Mouse (Mus musculus): ENCODE measurements around the gene Tmem110.

Gene Tmem110

DNA sequence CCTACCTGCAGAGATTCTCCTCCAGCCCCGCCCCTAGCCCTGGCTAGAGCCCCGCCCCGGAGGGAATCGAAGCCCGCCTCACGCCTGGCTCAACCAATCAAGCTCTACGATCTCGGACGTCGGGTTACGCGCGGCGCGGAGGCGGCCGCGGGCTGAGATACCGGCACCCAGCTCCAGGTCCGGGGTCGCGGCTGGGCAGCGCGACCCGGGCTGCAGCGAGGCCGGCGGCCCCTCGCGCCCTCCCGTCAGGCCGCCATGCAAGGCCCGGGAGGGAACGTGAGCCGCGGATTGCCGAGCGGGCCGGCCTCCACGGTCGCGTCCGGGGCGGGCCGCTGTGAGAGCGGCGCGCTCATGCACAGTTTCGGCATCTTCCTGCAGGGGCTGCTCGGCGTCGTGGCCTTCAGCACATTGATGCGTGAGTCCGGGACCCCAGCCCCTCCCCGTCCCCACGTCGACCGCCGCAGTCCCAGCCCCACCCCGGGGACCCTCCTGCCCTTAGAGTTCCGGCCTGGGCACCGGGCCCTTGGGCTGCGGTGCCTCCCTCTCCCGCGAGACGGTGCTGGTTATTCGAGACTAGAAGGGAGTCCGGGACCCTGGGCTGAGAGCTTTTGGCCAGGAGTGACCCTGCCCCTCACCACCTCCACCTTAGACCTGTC, at the start of gene Tmem110:
Gene Tmem110, plus strand, starts transcription at position 115 of the 656 bp plus-strand sequence.
- DNase-seq, result peak; percentile 96

DNA sequence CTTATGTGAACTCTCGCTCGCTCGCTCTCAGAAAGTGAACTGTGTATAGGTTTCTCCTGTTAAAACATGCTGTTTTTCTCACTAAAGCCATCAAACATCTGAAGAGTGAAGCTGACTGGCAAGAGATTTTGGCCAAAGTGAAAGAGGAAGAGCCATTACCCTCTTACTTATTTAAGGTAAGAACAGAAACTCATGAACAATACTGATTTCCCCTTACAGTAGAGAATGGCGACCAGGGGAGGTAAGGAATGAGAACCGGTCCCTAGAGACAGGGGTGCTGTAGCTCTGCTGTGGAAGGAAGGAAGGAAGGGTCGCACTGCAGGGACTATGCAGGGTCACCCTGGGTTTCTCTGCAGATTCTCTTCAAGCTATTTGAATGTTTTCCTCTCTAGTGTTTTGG, 40.8 kb upstream of the Tmem110 start:
- DNase-seq, result no peak

DNA sequence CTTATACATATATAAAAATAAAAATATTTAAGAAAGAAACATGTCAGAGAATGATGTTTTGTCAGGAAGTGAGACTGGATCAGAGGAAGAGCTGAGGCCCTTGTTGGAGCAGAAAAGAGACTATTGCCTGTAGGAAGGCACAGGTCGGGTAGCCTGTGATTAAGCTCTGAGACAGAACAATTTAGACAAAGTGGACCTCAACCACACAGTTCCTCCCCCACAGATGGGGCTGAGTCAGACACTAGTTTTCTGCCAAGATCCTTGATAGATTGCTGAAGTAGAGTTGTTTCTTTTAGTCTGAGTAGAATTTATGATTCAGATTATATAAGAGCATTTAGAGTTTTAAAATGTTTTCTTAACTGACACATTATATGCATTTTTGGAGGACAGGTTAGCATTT, 35.9 kb upstream of the Tmem110 start:
- DNase-seq, result no peak

DNA sequence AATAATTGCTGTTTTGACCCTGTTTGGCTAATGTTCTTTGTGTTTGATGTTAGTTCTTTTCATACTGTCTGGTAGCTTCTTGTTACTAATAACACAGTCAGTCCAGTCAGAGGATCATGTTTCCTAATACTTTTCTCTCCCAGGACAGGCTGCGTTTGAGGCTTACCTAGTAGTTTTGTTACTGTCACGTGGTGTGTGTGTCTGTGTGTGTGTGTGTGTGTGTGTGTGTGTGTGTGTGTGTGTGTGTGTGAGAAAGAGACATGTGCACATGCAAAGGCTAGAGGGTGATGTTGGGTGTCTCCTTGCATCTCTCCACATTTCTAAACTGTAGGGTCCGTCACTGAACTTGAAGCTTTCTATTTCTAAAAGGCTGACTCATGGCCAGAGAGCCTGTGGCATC, 32.5 kb upstream of the Tmem110 start:
- no peak for DNase-seq

DNA sequence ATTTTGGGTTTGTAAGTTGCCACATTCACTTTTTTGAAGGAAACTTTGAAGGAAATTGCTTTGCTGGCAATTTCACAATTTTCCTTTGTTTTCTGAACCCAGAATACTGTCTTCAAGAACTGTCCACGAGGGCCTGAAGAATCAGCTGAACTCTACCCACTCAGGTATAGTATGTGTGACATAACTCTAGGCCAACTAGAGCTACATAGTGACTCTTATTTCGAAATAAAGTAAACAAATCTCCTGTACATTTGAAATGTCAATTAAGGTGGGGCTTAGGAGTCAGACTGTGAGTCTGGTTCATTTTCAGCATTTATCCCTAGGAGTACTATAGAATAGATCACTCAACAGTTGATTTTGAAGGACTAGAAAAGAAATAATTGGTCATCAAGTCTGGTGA, 23.6 kb upstream of the Tmem110 start:
- DNase-seq, result no peak

DNA sequence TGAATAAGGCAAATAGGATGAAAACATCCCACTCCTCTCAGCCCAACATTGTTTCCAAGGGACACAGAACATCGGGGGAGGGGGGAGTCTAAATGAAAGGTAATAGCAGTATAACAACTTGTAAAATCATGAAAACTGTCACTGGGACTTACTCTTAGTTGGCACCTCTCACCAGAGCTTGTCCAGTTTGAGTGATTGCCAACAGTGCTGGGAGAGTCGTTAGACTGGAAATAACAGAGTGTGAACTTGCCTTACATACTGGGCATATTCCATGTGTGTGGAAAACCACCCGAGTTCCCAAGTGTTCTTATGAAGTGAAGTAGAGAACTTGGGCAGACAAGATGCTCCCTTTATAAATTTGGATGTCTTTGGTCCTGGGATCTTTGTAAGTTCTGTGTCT, 4.3 kb upstream of the Tmem110 start:
- peak; percentile 22 to 27 for DNase-seq

DNA sequence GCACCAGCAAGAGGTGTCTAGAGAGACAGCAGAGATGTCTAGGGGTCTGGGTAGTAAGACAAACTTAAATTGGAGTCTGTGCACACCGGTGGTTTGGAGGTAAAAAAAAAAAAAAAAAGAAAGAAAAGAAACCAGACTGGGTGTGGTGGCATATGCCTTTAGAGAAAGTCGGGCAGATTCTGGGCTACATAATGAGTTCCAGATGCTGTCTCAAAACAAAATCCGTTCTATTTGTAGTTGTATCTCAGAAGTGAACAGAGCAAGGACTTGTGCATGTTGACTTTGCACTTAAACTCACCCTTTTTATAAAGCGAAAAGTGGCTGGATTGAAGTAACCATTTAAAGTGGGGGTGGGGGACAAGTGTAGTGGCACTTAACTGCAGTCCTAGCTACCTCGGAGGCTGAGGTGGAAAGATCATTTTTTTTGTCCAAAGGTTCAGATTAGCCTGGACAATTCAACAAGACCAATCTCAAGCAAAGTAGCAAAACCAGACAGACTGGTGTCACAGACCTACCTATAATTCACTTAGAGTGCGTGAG, 864 bp upstream of the Tmem110 start:
- no peak for DNase-seq

DNA sequence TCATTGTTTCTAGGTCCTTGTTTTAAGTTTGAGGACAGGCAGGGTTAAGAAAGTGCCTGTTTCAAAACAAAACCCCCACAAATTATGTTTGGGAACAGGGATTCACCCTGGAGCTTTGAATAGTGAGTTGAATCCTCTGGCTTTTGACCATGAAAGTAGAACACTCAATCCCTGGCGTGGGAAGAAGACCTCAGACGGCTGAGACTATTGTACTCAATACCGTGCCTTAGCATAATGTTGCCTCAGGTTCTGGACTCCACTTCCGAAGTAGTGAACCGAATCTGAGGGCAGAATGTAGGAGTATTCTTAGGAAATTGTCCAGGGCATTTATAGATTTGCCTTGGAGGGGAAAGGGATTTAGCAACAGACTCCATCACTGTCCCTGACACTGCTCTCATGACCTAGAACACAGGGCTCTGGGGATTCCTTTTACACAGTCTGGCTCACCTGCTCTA, 342 bp upstream of the Tmem110 start:
- DNase-seq, result no peak

DNA sequence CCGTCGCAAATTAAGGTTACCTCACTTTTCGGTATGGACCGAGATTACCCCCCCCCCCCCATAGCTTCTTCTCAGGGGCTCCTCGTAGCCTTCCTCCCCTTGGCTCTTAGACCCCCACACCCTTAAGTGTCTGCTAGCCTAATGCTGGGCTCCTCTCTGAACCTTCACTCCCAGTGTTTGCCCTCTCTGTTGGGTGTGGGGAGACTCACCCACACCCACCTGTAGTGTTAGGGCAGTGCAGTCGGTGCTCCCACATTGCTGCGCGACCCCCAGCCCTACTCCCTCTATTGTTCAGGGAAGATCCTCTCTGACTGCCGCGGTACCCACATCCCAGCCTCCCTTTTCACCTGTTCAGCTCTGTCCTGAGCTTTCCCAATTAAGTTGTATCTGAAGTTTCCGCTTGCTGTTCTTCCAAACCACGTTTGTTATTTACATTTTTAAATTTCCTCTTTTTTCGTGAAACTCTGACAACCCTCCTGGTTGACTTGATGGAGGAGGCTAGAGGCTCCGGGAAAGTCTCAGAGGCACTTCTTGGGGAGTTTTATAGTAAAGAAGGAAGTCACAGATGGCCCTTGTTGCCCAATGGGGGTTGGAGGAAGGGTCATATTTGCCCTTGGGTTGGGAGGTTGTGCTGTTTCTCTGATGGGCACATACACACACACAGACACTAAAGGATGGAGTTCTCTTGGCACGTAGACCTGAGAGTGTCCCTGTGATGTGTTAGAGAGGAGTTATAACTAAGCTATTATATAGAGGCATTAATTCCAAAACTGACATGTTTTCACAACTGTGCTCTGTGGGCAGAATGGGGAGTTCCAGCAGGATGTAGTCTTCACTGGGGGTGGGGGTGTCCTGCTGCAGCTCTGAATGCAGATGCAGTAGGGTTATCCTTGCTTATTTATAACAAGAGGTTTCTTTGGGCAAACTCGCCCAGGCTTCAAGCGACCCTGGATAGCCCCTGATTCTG, 1.1 kb downstream of the Tmem110 start:
- peak in 1 of 2 experiments; percentile 12 for DNase-seq

DNA sequence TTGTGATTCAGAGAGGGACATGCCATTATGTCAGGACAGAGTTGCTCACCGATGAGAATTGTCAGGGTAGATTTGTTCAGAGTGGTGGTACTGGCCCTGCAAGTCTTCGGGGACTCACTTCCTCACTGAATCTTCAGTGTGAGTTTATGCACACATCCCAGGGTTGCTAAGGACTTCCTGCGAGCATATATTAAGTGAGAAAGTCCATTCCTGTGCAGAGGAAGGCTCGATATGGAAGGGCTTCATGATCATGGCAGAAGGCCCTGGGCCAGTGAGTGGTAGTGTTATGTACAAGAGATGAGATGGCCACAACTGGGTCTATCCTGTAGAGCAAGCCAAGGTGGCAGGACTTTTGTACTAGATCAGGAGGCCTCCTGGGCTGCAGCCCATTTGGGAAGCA, 2.1 kb downstream of the Tmem110 start:
- no peak for DNase-seq

DNA sequence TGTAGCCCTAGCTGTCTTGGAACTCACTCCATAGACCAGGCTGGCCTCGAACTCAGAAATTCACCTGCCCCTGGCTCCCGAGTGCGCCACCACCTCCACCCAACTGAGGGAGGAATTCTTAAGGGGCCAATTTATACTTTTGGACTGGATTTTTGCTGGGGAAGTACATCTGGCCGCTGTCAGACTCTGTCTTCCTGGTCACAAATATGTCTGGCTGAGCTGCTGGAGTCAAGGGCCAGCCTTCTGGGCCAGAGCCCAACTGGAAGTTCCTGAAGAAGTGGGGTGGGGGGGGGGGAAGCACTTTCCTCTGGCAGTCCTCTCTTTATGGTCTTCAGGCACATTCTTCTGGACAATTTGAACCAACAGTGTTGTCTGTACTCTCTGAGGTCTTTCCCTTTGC, 2.7 kb downstream of the Tmem110 start:
- DNase-seq, result no peak

DNA sequence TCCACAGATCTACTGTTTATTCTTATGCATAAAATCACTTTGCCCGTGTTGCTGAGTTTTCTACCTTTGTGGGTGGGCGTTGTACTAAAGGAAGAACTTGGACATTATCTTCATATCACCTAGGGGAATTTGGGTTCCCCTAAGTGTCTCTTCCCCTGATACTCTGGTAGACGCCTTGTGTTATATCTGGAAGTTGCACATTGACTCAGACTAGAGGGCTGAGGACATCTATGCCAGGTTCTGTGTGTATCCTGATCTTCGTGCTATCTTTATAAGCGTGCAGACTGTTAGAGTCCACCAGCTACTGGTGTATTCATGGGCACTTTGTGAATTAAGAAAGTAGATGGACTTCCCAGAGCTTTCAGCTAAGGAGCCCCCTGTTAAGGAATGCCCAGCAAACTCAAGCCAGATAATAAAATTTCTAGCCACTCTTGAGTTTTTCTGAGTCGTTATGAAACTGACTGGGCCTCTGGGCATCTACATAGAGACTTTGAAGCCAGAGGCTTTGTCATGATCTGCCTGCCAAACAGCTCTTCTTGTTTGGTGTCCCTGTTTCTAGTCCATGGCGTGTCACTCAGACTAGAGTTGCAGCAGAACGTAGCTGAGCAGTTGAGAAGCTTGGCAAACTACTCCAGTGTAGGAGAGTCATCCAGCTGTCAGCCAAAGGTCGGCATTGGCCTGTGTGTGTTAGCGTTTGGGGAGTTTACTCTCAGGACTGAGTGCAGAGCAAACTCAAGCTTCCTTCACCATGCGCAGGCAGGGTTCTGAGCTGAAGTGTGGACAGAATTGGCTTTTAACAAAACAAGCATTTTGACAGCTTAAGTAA, 3.5 kb downstream of the Tmem110 start:
- DNase-seq, result peak in 1 of 2 experiments; percentile 14

DNA sequence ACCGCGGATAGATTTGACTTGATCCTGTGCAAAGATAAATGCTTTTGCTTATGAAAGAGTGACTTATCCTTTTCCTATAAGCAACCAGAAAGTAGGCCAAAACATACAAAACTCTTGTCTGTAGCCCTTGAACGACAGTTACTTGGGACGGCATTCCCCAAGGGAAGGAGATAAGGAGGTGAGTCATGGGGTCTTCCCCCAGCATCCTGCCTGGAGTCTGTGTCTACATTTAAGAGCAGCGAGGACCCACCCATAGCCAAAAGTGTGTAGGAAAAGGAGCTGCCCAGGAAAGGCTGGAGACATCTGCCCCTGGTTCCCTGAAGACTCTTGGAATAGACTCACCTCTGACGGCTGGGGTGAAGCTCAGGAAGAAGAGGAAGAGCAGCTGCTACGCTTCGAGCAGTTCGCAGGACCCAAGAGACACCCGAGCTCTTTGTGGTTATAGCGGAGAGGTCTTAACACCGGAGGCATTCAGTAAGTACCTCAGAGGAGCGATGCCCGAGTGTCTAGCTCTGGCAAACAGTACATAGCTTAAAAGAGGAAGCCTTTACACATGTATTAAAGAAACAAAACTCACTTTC, 12.1 kb downstream of the Tmem110 start:
- no peak for DNase-seq

DNA sequence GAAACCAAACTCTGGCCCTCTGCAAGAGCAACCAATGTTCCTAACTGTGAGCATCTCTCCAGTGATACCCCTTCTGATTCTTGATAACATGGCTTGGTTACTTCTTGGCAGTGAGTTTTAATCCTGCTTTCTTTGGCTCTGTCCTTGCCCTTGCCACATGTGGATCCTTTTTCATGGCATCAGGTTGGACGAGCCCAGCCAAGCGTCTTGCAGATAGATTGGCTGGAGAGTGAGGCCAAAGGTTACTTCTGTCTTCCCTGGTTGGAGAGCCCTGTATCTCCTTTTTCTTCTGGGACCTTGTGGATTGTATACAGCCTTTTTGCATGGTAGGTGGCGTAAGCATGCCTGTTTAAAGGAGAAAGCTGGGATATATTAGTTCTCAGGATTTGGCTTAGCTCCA, 18.3 kb downstream of the Tmem110 start:
- DNase-seq, result no peak

DNA sequence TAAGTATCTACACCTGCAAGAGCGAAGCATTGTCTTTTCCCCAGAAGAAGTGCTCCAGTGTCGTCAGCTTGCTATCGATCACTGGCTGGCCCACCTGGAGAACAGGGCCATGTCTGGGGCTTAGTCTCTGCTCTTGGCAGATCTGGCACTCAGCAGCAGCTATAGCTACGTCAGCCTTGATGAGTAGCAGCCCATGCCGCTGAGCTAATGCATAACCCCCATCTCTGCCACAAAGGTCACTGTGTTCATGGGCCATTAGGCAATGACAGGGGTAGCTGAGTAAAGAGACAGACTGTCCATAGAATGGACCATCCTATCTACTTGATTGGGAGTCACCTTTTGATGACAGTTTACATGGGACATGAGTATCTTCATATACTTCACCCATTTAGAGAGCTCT, 25.1 kb downstream of the Tmem110 start:
- DNase-seq, result no peak

DNA sequence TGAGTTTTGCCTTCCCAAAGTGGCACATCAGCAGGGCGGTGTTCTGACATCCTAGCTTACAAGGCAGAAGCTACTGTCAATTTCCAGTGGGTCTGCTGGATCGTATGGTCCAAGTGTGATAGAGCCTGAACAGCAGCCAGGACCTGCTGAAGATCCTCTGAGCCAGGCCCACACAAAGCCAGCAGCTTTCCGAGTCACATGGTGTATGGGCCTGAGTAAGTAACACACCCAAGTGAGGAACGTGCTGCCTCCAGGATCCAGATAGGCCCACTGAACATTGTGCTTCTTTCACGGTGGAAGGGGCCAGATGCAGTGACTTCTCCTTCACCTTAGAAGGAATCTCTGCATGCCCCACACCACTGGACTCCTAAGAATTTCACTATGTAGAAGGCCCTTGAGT, 26.9 kb downstream of the Tmem110 start:
- no peak for DNase-seq

DNA sequence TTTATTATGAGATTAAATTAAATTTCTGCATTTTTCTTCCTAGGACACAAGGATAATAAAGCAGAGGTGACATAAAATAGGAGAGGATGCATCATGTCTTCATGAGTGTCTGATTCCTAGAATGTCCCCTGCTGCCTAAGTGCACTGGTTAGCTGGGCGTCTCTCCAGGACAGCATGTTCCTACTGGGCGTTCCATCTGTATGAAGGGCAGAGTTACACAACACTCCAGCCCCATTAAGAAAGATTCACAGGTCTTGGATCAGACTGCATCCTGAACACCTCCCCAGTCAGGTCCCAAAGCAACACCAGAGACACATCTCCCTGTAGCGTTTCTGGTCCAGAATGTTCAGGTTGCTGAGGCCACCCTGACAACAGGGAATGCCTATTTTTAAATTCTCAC, 29.9 kb downstream of the Tmem110 start:
- peak; percentile 18 to 22 for DNase-seq

DNA sequence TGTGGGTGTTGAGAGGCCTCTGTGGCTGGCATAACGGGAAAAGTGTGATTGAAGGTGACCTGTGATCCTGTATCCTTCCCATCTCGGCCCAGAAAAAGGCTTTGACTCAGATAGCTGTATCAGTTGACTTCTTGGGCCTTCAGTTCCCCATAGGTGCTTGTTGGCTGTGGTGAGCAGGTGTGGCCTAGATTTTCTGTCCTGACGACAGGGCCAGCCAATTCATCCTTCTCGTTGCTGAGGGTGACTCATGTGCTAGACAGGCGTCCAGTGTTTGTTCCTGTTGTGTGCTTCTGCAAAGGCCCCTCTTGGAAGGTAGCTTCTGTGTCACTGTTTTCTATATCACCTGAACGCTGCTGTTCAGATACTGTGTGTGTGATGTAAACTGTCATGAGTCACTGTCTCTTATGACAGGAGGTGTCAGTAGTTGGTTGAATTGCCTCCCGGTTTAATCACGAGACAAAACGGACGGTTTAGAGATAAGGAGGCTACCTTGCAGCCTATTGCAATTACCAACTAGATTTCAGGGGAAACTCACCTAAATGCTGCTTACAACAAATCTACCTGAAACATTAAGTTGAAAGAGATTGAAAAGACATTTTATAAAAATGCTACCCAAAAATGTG, 31.6 kb downstream of the Tmem110 start:
- DNase-seq, result peak in 1 of 2 experiments; percentile 12

DNA sequence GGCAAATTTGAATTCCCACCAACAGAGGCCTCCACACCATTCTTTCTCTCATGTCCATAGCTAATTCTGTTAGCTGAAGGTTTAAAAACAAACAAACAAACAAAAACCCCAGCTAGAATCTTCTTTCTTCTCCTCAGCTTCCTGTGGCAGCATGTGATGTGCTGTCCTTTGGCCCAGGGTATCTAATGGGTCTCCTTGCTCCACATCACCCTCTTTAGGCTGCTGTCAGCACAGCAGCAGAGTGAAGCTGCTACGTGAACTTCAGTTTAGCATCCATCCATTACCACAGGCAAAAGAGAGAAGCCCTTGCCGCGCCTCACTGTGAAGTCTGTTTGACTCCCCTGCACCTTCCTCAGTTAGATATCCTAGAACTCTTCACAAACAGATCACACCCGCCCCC, 32.6 kb downstream of the Tmem110 start:
- DNase-seq, result peak in 1 of 2 experiments; percentile 13

DNA sequence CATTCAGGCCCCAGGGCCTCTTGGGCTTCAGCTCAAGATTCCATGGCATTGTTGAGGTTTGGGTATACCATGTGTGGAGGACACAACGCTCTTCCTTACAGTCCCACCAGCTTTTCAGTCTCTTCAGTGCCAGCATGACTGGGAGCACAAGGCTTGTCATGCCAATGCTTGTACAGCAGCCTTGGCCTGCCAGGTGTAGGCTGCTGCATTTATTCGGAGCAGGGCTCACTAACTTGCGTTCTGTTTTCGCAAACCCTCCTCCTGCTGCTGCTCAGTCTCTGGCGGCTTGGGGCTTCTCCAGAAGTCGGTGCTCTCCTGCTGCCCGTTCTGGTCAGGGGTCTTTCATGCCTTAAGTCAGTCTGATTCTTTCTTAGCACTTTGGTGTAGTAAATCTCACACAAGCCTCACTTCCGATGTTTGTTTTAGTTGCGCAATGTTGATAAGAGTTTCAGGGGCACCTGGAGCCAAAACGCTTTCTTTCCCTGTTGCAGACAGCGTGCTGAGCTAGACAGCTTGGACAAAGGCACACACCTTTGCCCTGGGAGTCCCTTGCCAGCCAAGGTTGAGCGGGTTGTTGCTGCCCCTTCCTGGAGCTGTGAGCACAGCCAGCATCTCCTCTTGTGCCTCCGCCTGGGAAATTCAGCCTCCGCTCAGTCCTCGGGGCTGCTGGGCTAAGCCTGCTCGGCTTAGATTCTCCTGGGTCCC, 36.2 kb downstream of the Tmem110 start:
- peak in 1 of 2 experiments; percentile 12 for DNase-seq

DNA sequence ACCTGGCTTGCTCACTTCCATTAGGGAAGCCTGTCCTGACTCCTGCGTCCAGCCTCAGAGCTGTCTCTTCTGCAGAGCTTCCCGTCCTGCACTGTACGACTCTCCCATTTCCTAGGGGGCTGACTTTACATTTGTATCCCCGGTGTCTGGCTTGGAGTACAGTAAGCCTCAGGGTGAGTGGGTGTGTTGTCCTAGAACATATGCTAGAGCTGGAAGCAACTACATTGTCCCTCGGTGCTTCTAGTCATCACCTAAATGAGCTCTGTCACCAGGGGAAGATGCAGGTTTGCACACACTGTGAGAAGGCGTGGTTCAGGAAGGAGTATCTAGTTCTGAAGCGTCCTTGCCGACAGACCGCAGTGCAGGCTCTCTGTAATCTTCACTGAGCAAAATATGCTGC, 37.0 kb downstream of the Tmem110 start:
- no peak for DNase-seq
